Mouse (Mus musculus): ENCODE measurements around the gene Tex264.

DNA sequence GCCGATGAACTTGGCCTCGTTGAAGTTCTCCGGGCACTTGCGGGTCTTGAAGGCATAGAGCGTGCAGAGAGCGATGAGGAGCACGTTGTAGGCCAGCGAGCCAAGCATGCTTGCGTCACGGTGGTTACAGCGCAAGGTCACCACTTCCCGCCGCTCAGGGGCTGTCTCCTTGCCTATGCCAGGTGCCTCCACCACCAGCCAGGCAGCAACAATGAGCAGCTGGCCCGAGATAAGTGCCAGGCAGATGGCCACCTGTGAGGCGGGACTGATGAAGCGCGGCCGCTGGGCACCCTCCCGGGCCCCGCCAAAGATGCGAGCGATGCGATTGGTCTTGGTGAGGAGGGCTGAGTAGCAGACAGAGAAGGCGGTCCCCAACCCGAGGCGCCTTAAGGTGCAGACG, 38.5 kb downstream of the Tex264 start:
- no peak for TF ChIP-seq GATA1 (IDR thresholded peaks at IDR 0.05; ENCODE audit: borderline replicate concordance, low read length)
- no peak for TF ChIP-seq FLI1 (IDR thresholded peaks at IDR 0.05; ENCODE audit: low read length)

All from megakaryocyte, embryonic 14.5 days (primary cell).